Mouse (Mus musculus): ENCODE results near the gene Pde4b.

Pde4b gene

GRCm38 (mm10) chr4:102574666-102575254 lies 487.4 kb downstream of the Pde4b start:
- DNase-seq (ENCODE audit: low spot score), result no peak

DNA sequence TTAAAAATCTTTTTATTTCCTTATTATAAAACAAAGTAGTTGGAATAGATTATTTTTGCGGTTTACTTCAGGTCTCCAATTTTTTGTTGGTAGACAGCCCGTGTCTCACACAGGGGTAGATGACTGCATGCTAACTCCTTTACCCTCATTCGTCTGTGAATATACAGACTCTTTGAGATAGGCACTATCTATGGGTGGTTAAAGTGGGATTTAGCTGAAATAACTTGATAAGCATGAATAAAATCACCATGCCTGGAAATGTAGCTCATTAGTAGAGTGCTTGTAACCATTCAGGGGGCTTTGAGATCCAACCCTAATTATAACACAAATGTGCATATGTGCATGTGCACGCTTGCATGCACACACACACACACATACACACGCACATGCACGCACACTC lies 488.8 kb downstream of the Pde4b start:
- no peak for DNase-seq (ENCODE audit: low spot score)

DNA sequence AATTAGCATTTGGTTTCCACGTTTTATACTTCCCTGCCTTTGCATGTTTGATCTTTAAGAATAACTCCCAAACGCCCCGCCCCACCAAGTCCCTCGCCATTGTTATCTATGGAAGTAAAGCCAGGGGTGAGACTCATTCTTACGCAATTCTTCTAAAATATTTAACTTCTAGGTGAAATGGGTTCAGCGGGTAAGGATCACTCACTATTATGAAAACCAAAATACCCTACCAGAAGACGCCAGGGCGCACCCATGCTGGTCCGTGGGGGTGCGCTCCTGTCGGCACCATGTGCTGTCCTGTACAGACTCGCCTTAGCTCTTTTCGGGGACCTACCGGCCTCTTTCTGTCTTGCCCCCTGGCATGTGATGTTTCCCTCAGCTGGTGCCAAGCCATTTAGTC lies 490.3 kb downstream of the Pde4b start:
- DNase-seq (ENCODE audit: low spot score), result no peak

GRCm38 (mm10) chr4:102579051-102579450 lies 491.7 kb downstream of the Pde4b start:
- DNase-seq (ENCODE audit: low spot score), result no peak

DNA sequence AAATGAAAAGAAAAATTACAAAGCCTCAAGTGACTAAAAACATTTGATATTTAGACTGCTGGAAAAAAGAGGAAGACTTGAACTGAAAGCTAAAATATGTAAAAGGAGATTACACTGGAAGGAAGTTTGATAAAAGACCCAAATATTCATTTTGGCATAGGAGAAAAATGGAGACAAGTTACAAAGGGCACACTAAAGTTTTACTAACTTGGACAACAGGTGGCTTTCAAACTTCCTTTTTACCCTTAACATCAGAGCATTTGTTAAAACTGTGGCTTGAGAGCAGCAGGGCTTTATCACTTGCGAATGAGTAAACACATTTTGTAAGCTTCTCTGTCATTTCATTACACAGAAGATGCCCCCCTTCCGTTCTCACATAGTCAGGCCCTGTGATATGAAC lies 492.4 kb downstream of the Pde4b start:
- DNase-seq (ENCODE audit: low spot score), result no peak

DNA sequence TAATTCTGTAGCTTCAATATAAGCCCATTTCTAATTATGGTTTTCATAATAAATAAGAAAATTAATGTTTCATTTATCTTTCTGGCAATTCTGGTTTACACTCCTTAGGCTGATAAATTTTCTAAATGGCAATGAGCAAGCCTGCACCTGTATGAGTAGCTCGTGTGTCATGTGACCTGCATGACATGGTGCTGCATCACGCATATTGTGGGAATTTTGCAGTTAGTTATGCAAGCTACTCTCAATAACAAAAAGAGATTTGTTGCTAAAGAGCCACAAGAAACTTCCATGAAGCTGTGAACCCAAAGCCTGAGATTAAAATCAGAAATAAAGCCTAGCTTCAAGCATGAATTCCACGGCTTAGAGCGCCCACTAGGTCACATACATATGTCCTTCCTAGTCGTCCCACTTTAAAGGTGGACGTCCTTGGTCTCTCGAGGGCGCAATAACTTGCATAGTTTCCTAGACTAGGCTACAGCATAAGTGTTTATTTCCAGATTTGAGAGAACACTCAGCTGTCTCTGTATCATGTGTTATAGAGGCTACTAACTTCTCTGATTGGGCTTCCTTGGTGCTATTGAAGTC lies 494.9 kb downstream of the Pde4b start:
- DNase-seq (ENCODE audit: low spot score), result no peak

DNA sequence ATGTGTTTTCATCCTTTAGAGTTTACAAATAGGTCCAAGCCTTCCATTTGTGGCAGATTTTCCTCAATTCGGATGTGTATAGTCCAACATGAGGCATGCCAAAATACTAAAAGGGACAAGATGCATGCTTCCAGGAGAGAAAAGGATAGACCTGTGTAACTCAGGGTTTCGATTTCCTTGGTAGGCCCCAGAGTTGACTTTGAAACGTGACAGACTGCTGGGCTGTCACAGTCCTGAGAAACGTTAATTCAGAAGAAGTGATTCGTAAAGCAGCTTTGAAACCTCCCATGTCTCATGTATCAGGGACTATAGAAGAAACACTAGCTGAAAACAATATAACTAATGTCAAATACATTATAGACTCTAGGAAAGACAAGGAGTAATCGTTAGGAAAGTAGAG lies 495.6 kb downstream of the Pde4b start:
- no peak for DNase-seq (ENCODE audit: low spot score)

DNA sequence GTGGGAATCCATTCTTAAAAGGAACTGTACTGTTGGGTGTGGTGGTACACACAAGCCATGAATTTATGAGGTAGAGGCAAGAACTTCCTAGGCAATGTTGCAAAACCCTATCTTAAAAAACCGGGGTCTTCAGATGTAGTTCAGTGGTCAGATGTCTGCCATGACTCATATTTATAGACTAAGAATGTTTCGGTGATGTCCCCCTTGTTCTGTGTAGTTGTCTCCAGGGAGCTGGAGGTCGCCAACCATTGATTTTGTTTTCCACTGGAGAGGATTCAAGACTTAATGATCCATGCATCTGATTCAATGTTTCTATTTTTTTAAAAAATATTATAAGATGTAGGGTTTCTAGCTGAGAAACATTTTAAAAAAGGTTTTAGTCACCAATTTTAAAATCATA lies 496.1 kb downstream of the Pde4b start:
- no peak for DNase-seq (ENCODE audit: low spot score)

DNA sequence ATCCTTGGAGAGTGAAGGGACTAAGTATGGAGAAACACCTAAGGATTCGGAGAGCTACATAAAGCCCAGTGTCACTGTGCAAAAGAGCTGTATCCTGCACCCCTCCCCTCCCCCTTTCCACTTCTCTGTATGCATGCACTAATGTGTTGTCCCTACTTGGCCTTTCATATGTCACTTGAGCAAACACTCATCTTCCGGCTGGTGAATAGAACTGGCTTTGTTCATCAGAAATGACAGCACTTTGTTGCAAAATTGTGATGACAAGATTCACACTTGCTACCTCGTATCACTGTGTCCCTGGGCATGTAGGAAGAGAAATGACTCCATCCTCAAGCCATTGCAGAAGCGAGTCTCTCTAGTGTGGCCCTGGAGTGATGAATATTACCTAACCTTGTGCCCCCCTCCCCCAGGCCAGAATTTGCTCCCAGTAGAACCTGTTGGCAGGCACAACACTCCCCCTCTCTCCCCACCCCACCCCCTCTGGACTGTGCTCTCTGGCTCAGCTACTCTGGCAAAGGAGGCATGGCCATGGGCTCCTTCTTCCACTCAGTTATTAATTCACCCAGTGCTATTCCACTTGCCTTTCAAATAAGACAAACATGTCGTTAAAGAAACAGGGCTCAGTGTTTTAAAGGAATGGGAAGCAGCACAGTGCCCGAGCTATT lies 497.4 kb downstream of the Pde4b start:
- DNase-seq (ENCODE audit: low spot score), result peak; percentile 55

GRCm38 (mm10) chr4:102585541-102585940 lies 498.2 kb downstream of the Pde4b start:
- DNase-seq (ENCODE audit: low spot score), result no peak

DNA sequence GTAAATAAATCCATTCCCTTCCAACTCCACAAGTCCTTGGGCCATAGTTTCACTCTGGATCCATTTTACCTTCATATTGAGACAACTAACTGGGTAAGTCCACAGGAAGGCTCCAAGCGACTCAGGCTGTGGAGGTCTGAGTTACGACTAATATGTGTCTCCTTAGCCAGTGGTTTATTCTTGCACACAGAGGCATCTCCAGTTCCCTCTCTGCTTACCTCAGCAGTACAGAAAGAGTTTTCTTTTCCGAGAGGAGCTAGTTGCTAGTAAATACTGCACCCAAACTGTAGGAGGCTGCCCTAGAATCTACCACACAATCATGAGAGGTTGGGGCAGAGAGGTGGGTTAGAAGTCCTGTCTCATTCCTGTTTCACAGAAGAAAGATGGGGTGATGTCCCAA lies 499.4 kb downstream of the Pde4b start:
- DNase-seq (ENCODE audit: low spot score), result no peak

GRCm38 (mm10) chr4:102588668-102589455 lies 501.5 kb downstream of the Pde4b start:
- no peak for DNase-seq (ENCODE audit: low spot score)

- DNase-seq (ENCODE audit: low spot score), result no peak
Observed at GRCm38 (mm10) chr4:102589537-102590031, 502.2 kb downstream of the Pde4b start.

DNA sequence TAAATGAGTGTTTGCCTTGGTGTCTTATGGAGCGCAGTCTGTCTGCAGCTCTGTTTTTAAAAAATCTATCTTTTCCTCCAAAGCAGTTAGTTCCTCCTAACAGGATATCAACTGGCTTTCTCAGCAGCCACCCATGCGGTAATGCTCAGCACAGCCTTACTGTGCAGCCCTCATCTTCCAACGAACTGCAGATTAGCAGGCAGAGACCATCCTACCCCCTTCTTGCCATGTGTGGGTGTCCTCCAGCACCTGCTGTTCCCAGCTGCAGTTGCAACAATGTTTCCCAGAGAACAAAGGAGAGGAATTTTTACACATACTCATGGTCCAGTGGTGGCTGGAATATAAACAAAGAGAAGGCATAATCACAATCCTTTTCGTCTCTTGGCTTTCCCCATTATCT lies 504.5 kb downstream of the Pde4b start:
- peak; percentile 50 for DNase-seq (ENCODE audit: low spot score)

DNA sequence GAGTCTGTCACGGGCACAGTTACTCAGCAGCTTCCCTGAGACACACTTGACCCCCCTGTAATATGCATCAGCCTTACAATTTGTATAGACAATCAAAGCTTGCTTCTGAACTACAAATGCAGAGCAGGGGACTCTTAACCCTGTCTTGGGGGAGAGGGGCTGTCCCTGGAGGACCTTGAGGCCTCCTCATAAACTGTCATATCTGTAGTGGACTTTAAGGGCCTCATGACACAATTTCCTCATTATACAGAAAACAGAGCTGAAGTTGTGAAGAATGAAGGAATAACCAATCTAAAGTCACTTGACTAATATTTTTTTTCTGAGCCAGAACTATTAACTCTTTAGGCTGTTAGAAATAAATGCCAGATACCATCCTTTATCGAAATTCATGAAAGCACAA lies 505.2 kb downstream of the Pde4b start:
- peak; percentile 25 for DNase-seq (ENCODE audit: low spot score)

GRCm38 (mm10) chr4:102593631-102594030 lies 506.3 kb downstream of the Pde4b start:
- DNase-seq (ENCODE audit: low spot score), result no peak

DNA sequence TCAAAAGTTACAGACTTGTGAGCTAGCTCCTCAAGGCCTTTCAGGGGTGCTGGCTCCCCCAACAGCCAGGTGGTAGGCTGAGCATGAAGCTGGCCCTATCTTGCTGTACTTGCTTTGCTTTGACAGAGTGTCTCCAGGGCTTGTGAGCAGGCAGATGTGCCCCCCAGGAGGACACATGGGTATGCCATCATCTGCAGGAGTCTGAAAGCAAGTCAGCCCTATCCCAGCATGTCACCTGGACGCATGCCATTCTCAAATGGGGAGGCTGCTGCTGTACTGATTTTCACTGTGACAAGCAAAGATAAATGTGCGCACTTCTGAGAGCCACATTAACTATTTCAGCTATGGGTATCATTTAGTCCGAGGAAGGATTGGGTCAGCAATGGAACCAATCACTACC lies 507.2 kb downstream of the Pde4b start:
- no peak for DNase-seq (ENCODE audit: low spot score)

DNA sequence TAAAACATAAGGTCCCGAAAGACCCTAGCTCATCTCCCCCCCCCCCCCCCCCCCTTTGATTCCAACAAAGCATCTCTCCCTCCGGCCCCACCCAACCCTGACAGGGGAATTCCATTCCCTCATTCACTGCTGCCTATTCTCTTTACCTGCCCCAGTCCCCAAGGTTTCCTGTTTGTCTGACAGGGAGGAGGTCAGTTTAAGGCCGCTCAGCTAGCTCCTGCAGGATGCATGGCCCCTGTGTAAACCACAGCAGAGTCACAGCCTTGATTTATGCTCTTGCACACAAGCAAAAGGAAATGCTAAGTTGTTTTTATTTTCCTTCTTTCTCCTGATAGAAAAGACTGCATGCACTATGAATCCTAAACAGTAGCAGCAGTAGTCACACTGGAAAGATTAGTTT lies 516.6 kb downstream of the Pde4b start:
- DNase-seq (ENCODE audit: low spot score), result no peak

GRCm38 (mm10) chr4:102605231-102605630 lies 517.9 kb downstream of the Pde4b start:
- DNase-seq (ENCODE audit: low spot score), result no peak

DNA sequence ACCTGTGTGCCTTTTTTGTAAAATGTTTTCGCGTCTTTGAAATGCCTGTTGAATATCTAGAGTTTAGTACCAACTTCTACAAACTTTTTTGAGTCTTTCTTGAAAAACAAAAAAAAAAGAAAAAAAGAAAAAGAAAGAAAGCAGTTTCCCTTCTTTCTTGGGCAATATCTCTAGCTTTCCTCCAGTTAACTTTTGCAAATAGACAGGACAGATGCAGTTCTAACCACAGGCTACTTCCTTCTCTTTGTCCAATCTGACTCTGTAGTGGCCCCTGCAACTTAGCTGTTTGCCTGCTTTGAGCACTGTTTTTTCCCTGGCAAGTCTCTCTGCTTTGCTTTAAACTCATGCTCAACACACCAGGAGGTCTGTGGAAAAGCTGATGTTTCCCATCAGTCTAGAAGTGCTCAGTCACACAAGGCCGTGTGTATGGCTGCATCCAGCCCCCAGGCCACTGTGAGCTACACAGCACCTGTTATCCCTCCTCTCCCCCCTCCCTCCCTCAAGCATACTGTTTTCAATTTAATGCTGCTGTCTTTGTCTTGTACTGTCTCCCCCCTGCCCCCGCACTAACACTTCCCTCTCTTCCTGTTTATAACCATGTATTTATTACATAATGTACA lies 518.5 kb downstream of the Pde4b start:
- no peak for DNase-seq (ENCODE audit: low spot score)

GRCm38 (mm10) chr4:102606825-102607224 lies 519.5 kb downstream of the Pde4b start:
- no peak for DNase-seq (ENCODE audit: low spot score)

- DNase-seq (ENCODE audit: low spot score), result no peak
Observed at GRCm38 (mm10) chr4:102607744-102608416, 520.5 kb downstream of the Pde4b start.

Measured in testis, postnatal 10 days (tissue).